Mouse (Mus musculus) lung, postnatal 36 days (tissue): ENCODE measurements around the gene A630001G21Rik.

Experiments
- DNase-seq: peaks from one replicate; pipeline ENCODE4 v3.0.0; 2022; ENCODE audit warnings: mixed read lengths

A630001G21Rik gene

DNA sequence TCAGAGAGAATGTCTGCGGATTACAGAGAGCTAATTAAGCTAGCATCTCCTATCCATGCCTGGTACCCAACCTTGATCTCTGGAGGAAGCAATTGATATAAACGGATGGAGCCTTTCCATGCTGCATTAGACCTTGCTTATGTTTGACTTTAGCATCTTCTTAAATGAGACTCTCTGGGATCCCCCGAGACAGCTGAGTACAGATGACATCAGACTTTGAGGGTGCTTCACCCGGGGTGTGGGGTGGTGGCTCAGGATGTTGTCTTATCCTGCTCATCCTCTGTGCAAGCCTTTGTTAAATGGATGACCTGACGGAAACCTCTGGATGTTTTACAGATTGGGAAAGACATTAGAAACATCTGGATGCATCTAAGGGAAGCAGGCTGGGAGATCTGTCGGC is 48.0 kb downstream of the A630001G21Rik start:
- DNase-seq = no peak

DNA sequence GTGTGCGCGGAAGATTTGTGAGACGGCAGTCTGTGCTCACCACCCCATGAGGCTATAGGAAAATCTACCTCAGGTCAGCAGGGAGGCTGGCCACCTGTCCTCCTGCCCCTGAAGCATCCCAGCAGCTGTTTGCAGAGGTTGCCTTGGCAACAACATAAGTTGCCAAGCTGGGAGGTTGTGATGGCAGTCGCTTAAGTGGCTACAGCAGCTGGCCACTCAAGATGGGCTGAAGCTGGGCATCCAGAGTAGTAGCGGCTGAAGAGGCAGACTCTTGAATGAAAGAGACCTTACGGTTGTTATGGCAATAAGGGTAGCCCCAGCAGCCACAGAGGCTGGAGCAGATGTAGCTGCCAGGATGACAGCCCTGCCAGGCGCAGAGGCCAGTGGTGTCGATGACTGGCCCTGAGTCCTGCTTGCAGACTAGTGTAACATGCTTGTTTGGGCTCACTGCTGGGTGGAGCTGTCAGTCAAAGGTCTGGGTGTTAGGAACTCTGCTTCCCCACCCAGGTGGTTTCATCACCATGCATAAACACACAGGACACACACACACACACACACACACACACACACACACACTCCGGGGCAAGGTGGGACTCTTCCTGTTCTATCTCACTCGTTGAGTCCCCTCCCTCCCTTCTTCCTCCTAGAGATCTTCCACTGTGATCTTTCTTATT is 58.1 kb downstream of the A630001G21Rik start:
- DNase-seq = peak; percentile 13

DNA sequence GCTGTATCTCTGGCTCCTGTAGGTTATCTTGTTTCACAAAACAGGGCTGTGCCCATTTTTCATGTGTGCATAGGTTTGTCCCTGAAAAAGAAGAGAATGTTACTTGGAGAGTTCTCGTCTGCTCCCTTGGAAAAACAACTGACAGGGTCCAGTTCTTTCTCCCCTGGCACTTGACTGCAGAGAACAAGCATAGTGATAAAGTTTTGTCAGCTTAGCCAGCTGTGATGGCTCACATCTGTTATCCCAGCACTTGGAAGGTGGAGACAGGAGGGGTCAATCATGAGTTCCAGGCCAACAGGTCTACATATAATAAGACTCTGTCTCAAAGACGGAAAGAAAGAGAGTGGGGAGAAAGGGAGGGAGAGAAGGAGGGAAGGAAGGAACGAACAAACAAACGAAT is 59.4 kb downstream of the A630001G21Rik start:
- no peak for DNase-seq

DNA sequence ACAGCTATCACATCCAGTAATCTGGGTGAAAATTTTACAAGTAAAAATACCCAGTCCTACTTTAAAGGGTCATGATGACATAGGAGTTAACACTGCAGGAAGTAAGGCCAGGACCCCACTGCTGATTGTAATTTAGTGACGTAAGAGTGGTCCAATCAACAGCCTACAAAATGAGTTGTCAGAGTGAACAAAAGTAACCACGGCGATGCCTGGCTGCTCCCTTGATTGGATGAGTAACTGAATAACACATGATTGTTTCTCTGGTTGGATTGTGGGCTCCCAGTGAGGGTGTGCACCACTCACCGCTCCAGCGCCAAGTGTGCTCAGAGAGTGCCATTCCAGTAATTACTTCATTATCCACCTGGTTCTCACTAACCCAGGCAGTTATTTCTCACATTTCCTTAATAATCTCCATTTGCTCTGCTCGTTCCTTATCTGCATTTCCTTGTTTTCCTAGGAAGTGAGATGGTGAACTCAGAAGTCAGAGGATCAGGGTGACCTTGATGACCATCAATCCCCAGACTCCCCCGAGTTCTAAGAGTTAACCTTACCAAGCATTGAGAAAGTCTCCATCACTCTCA is 61.9 kb downstream of the A630001G21Rik start:
- DNase-seq = no peak

DNA sequence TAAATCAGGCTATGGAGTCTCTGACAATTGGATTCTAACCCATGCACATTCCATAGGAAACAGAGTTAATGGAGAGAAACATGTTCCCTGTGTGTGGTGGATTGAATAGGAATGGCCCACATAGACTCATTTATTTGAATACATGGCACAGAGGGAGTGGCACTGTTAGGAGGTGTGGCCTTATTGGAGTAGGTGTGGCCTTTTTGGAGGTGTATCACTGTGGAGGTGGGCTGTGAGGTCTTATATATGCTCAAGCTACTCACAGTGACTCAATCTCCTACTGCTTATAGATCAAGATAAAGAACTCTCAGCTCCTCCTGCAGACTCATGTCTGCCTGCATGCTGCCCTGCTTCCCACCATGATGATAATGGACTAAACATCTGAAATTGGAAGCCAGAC is 63.9 kb downstream of the A630001G21Rik start:
- no peak for DNase-seq

DNA sequence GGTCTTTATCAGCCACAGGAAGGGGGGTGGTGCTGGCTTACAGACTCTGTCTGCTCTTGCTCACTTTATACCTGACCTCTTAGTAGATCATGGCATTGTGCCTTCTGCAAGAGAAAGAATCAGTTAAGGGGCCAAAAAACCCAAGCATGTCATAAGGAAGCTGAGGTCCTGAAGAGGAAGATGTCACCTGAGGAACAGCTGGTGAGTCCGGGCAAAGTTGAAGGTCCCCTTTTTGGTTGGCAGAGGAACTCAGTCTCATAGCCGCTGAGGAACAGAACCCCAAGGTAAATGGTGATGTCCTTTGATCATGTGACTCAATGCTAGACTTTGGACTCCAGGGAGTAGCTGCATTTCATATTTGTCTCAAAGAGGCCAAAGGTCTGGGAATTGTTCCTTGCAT is 71.7 kb downstream of the A630001G21Rik start:
- DNase-seq = no peak

DNA sequence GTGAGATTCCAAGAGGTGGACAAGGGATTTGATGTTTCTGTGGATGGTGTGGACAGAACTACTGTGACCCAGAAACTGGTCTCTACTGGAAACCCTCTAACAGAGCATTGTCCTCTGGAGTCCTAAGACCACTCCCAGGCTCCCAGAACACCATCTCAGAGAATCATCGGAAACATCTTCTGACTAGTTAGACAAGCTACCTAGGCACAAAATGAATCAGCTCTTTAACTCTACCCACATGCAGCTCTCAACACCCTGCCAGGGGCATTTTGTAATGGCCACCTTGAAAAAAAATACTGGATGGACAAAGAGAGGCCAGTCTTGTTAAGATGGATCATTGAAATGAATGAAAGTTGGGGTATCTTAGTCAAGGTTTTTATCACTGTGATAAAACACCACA is 72.9 kb downstream of the A630001G21Rik start:
- no peak for DNase-seq

DNA sequence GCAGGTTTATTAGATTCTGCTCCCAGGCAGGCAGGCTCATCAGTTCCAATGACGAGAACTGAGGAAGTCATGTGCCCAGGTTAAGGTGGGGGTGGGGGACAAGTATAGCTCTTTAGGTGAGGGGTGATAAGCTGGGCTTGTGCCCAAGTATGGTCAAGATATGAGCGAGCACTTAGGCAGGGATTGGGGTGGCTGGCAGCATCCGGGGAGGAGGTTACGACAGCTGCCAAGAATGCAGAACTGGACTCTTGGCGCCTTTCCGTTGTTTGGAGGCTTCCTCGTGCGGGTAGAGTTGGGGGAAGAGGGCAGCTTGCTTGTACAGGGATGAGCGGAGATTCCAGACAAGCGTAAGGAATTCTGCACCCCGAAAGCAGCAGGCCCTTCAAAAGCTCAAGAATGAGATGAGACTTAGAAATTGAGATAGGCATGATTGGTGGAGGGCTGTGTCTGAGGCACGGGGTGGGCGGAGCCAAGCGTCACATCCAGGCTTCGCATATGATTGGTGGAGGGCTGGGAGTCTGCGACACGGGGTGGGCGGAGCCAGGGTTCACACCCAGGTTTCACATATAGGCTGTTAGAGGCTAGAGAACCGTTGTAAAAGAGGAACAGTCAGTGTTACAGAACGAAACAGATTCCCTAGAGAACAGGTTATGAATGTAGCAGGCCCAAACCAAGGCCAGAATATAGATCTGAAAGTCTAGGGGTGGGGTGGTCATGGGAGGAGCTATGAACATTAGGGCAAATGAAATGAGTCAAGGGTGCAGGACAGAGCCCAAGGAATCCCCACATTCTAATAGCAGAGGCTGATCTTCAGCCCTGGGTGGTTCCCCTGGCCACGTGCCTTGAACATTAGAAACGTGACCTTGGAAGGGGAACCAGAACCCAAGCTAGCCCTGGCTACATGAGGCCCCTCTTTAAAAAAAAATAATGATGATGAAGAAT is 74.9 kb downstream of the A630001G21Rik start:
- peak; percentile 95 for DNase-seq

DNA sequence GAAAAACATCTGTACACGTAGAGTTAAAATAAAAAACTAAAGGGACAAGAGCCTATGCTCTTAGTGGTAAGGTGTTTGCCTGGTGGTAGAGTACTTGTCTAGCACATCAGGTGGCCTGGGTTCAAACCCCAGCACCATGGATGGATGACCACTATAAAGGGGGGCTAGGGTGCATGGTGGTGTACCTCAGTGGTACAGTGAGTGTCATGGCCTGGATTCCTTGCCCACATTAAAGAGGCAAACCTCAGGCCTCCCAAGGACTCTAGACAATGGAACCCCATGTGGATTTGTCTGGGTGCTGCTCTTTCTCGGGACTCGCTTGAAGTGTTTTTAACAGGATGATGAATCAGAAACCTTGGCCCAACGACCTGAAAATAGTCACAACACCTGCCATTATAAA is 75.9 kb downstream of the A630001G21Rik start:
- DNase-seq = no peak

DNA sequence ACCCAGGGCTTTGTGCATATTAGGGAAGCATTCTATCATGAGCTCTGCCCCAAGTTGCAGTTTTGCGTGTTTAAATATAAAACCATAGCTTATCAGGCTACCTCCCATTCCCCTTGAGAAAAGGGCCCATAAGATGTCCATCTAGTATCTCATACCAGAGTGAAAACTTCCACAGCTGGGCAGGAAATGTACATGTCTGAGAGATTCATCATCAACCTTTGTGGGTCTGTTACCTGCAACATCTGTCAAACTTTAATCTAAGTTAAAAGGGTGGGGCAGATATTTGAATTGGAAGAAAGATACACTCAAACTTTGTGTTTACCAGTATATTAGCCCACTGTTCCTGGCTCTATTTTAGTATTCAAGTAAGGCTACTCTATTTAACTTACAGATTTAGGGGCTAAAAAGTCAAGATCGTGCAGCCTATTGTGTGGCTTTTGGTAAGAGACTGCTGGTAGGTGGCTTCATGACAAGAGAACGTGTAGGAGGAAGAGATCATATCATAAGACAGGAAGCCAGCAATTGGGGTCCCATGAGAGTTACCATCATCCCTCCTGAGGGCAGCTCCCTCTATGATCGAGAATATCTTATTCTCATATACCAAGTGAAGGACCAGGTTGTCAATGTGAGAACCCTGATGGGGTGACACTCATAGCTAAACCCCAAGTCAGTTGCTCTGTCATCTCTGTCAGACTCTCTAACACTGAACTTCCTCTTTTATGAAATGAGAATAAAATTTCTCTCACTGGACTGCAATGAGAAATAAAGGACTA is 80.5 kb downstream of the A630001G21Rik start:
- DNase-seq = no peak

DNA sequence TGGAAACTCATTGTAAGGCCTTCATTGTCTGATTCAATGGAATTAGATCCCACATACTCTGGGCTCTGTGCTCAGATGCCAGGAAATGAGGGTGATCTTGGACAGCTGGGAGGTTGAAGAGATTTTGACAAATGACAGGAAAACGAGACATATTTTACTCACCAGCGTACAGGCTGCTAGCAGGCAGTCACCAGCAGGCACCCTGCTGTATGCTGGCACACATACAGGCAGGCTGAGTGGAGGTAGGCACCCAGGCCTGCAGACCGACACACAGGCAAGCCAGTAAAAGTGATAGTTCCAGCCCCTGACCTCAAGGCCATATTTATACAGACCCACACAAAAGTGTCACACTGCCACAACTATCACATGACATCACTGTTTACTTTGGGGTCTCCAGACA is 82.8 kb downstream of the A630001G21Rik start:
- no peak for DNase-seq

DNA sequence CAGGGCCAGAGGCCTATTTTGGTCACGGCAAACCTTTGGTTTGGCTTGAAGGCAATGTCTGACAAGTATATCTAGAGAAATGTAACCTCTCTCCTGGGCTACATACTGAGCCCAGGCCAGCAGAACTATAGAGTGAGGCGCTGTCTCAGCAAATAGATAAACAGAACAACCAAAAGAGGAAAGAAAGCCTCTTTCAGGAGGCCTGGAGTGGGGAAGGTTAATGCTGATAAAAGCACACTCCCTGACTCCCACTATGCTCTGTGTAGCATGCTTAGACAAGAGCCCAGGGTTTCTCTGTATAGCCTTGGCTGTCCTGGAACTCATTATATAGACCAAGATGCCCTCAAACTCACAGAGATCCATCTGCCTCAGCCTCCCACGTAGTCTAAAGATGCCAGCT is 85.2 kb downstream of the A630001G21Rik start:
- no peak for DNase-seq

DNA sequence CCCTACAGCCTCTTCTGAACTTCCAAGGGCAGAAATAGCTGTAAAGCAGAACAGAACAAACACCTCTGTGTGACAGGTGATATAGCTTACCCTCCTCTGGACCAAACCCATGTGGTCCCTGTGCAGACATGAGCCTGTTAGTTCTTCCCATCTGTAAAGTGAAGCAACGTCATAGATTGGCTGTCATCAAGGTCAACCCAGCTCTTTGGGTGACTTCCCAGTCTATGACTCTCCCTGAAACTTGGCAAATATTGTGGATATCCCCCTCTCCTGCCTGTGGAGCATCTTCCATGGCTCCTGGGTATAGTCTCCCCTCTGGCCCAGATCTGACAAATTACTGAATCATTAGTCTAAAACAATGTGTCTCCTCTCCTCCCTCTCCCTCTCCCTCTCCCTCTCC is 86.2 kb downstream of the A630001G21Rik start:
- no peak for DNase-seq

DNA sequence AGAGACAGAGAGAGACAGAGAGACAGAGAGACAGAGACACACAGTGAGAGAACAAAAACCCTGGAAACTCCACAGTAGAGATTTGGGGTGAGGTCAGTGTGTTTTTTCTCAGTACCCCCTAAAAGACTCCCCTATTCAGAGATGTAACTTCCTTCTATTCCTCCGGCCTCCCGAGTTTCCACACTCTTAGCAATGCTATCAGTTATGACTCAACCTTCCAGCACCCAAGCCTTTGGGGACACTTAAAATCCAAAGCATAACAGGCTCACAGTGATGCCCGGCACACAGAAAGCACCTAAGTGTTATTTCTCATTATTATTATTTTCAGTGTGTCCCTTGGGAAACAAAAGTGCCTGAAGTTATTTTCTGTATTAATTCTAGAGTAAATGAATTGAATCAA is 87.9 kb downstream of the A630001G21Rik start:
- DNase-seq = no peak

DNA sequence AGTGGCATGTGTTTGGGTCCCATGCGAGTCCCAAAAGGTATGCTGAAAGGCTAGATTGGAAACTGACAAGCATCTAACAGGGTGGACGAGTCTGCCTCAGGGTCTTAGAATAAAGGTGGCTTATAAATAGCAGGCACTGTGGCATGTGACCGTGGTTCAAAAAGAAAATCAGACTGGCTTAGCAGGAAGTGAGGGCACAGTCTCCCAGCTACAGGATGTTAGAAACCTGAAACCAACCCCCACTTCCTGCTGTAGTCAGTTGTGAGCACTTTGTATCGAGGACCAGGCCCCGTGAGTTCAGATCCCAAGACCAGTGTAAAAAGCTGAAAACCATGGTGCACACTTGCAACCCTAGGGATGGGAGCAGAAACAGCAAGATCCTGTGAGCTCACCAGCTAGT is 91.1 kb downstream of the A630001G21Rik start:
- peak; percentile 21 for DNase-seq

DNA sequence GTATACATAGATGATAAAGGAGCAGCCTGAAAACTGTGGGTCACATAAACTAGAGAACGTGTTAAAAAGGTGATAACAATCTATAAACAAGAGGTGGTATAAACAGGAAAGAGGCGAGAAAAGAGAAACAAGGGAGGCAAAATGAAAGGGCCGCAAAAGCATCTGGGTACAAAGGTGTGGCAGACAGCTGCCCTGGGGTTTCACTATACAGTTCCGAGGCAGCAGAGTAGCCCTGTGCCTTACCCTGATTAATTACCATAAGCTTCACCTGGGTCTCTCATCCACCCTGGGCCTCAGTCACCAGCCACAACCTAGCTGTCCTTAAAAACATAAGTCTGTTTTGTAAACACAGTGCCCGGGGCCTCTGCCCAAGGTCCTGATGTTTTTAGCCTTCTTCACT is 91.8 kb downstream of the A630001G21Rik start:
- DNase-seq = no peak

DNA sequence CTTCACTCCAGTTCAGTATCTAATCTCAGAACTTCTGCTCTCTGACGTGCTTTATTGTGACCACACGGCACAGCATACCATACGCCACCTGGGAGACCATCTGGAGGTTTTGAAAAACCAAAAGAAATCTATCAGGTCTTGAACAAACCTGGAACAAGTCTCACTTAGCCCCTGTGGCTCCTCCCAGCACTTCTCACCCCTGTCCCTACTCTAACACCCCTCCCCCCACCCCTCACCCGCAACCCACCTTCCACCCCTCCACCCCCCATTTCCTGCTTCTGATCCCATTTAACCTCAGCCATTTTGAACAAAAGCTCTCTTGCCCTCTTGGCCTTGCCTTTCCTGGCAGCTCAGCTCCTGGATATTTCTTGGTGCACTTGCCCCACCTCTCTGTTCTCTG is 98.2 kb downstream of the A630001G21Rik start:
- DNase-seq = no peak
